Mouse (Mus musculus): Measurements from ENCODE around the gene Serinc5.

Gene Serinc5

GRCm38 (mm10) chr13:92739858-92740257 is 129.0 kb downstream of the Serinc5 start:
- no peak for DNase-seq (ENCODE audit: low read depth, low spot score)

GRCm38 (mm10) chr13:92740671-92741270 is 129.9 kb downstream of the Serinc5 start:
- peak; percentile 43 for DNase-seq (ENCODE audit: low read depth, low spot score)

GRCm38 (mm10) chr13:92742886-92743285 is 132.0 kb downstream of the Serinc5 start:
- no peak for DNase-seq (ENCODE audit: low read depth, low spot score)

GRCm38 (mm10) chr13:92743337-92743736 is 132.4 kb downstream of the Serinc5 start:
- DNase-seq (ENCODE audit: low read depth, low spot score): no peak

- peak; percentile 75 for DNase-seq (ENCODE audit: low read depth, low spot score)
These were observed 140.2 kb downstream of the Serinc5 start for GRCm38 (mm10) chr13:92750976-92751518.

GRCm38 (mm10) chr13:92751726-92752565 is 141.1 kb downstream of the Serinc5 start:
- DNase-seq (ENCODE audit: low read depth, low spot score): peak; percentile 87

- DNase-seq (ENCODE audit: low read depth, low spot score): no peak
These were observed 142.8 kb downstream of the Serinc5 start for GRCm38 (mm10) chr13:92753676-92754075.

- DNase-seq (ENCODE audit: low read depth, low spot score): no peak
These were observed 144.1 kb downstream of the Serinc5 start for GRCm38 (mm10) chr13:92755036-92755435.

- DNase-seq (ENCODE audit: low read depth, low spot score): no peak
These were observed 147.2 kb downstream of the Serinc5 start for GRCm38 (mm10) chr13:92757972-92758585.

GRCm38 (mm10) chr13:92759096-92759495 is 148.2 kb downstream of the Serinc5 start:
- DNase-seq (ENCODE audit: low read depth, low spot score): no peak

- DNase-seq (ENCODE audit: low read depth, low spot score): no peak
These were observed 149.6 kb downstream of the Serinc5 start for GRCm38 (mm10) chr13:92760519-92760918.

Measured in retina, postnatal 7 days (tissue).